Mouse (Mus musculus) B cell, adult 2 months (primary cell): Measurements from ENCODE around the gene Snupn.
A peak's percentile ranks its signal among the peaks of the same experiment; 100 is the strongest.
"Not testable (repeated sequence)": the region's sequence is repeated elsewhere in the genome, so short reads cannot be mapped to it uniquely, and the experiment has no call there.

Experiments
- DNase-seq, 2 experiments: peaks; one replicate each; pipeline ENCODE4 v3.0.0; 2022

The Snupn gene

DNA sequence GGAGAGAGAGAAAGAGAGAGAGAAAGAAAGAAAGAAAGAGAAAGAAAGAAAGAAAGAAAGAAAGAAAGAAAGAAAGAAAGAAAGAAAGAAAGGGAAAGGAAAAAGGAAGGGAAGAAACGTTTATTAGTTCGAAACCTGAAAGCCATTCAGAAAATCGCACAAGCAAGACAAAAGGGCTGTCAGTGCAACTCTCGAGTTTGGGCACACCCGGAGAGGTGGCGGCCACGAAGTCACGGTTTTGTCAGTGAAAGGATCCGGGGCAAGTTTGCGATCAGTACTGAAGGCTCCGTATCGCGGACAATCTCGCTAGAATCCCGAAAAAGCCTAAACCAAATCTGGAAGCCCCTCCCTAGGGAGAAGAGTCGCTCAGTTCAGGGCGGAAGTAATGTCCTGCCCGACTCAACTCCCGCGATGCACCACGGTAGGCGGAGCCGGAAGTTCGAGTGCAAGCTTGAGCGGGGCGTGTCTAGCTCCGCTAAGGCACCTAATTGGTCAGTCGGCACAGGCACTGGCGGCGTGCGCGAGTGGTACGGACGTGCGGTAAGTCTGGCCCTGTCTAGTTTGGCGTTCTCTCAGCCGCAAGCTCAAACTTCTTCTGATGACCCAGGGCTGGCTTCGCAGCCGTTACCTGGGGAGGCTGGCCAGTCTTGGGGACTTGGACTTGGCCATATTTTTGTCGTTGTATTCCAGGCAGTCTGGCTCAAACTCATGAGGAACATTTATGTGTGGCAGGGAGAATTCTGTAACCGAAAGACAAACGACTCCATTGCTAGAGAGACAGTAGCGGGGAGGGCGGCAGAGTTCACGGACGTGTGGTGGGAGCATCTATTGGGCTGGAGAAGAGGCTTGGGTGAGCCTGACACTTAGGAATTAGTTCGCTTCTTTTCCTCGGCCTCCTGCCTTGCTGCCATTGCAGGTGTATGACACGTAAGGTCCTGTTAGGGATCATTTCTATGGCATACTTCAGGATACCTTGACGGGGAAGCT, at the start of gene Snupn:
Gene Snupn, plus strand, starts transcription at position 465 of the 987 bp plus-strand sequence.
- peak; percentile 97 to 98 for DNase-seq

DNA sequence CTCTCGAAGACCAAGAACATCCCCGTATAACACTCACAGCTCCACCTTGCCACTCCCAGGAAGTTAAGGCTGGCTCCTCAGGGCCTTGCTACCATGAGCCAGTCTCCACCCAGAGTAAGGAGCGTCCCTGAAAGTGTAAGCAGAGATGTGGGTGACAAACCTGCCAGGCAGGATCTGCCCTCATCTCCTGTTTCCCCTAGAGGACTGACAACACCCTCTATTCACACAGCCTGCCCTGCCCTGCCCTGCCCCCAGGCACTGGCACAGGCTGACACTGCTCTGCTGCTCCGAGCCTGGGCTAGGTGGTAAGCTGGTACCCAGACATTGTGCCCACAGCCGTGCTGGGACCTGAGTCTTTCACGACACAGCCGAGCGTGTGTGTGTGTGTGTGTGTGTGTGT, 49.5 kb upstream of the Snupn start:
- DNase-seq = peak; percentile 30 to 31

DNA sequence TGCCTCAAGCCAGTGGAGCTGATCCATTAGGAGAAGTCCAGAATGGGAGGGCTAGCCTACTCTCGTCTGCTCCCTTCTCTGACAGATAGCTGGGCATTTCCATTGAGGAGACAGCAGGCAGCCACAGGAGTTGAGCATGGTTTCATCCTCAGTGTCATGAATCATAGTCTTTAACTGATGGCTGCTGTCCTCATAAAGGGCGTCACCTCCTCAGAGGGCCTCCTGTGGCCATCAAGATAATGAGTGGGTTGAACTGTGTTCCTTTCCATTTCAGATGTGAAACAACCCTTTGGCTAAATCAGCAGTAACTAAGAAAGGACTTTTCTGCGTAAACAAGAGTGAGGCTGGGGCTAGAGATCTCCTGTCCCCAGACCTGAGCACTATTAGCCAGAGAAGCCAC, 47.0 kb upstream of the Snupn start:
- DNase-seq = no peak

DNA sequence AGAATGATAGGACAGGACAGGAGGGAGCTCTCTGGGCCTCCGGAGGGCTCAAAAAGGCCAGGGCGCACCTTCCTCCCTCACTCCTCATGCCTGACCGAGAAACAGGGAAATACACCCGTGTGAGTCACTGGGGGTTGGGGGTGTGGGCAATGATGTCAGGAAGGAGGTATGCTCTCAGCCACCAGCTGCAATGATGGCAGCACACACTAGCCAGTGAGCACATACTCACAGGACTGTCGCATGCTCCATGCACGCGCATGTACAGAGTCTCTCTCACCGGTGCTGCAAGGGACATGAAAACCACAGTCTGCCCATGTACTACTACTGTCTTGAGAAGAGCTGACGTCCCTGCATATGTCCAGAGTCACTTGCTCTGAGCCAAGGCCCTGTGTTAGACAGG, 43.1 kb upstream of the Snupn start:
- no peak for DNase-seq

DNA sequence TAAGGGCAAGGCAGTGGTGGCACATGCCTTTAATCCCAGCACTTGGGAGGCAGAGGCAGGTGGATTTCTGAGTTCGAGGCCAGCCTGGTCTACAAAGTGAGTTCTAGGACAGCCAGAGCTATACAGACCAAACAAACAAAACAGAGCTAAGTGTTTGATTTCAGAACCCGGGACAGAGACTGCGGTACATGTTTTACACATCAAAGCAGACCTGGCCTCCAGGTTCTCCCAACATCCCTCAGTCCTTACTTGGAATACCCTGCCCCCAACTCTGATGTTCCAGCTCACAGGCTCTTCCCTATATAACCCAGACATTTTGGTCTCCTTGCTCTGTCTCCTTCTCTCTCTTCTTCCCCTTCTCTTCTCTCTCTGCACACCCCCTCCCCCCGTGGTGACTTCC, 40.7 kb upstream of the Snupn start:
- not testable (repeated sequence) for DNase-seq

DNA sequence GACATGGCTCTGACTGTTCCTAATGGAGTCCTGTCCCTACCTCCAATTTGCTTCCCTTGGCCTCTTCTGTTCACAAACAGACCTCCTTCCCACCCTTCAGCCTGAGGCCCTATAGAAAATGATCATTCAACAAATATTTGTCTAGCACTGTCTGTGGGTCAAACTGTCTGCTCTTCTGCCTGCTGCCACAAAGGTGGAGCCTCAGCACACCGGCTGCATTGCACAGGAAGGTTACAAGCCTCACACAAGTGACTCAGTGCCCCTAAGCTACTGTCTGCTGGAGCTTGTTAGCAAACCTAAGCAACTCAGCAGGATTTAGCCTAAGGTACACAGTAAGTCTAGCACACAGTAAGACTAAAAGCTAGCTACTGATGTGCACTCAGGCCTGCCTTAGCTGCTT, 39.7 kb upstream of the Snupn start:
- no peak for DNase-seq

DNA sequence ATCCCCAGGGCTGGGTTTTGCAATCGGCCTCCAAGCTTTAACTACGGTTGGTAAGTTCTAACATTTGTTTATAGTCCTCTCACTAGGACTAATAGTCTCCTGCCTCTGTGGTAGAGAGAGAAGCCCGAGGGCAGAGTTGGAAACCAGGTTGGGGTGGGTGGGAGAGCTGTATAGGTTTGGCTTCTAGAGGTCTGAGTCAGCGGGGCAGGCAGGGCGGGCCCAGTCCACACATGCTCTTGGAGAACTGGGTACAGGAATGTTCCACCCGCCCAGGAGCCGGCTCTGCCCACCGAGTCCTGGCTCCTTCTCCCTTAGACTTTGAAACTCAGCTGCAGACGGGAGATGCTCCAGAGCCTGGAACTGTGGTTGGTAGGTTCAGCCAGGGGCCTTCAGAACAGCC, 36.7 kb upstream of the Snupn start:
- no peak for DNase-seq

DNA sequence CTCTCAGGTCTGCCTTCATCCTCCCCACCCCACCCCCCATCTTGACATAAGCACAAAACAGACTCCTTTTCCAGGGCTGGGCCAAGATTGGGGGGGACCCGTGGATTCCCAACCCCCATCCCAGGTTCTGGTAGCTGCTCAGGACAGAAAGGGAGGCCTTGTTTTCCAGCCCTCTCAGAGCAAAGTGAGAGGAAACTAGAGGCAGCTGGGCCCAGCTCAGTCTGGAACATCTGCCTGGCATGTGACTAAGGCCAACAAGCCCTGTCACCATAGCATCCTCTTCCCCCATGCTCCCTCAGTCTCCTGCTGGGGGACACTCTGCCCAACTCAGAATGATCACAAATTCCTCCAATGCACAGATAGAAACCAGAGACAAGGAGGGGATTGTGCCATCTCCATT, 35.6 kb upstream of the Snupn start:
- no peak for DNase-seq

DNA sequence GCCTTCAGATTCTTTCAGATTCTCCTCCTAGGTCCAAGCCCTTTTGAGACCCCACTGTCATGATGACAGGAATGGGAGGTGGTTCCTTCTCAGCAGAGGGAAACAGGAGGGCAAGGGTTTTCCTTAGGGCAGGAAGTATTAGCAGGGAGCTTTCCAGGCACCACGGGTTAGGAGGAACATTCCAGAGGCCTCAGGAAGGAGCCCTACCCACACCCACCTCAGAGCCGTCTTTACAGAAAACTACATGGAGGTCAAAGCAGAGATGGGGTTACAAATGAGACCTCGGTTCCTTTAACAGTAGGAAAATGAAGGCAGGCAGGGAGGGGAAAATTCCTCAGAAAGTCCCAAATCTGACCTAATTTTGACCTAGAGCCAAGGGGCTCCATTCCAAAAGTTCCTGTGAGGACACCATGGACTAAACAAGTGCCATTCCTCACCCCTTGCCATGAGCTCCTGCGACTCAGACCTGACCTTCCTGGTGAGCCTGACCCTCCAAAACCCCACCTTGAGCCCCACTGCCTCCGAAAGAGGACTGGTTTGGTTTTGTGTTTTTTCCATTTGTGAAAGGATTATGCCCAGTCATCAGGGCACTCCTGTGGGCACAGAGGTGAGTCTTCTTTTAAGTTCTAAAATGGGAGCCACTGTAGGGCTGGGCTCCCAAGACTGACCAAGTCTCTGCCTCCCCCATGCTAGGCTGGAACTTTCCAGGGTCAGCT, 34.8 kb upstream of the Snupn start:
- no peak for DNase-seq

DNA sequence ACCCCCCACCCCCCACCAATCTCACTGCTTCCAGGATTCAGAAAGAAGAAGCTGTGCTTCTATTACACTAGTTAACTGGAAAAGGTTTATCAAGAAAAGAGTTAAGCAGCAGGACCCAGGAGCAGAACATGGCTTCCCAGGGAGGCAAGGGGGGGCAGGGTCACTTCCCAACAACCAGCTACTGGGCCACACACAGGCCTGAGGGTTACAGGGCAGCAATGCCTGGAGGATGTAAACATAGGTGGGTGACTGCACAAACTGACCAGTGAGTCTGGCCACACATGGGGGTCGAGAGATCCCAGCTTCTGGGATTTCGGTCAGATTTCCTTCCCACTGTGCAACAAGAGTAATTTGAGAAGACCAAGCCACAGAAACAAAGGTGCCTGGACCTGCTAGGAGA, 33.5 kb upstream of the Snupn start:
- no peak for DNase-seq

DNA sequence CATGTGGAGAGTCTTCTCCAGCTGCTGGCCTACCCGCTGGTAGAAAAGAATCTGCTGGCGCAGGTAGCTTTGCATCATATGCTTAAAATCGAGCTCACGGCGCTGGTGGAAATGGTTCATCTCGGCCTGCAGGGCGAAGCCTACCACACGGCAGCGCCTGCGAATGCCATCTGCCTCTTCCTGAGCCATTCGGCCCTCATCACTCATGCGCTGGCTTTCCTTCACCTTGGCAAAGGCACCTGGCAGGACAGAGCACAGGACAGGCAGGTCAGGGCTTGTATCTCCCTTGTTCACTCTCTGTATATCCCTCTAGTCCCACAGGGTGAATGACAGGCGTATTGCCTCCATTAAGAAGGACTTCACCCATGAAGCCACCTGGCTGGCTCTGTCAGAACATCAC, 32.2 kb upstream of the Snupn start:
- no peak for DNase-seq

DNA sequence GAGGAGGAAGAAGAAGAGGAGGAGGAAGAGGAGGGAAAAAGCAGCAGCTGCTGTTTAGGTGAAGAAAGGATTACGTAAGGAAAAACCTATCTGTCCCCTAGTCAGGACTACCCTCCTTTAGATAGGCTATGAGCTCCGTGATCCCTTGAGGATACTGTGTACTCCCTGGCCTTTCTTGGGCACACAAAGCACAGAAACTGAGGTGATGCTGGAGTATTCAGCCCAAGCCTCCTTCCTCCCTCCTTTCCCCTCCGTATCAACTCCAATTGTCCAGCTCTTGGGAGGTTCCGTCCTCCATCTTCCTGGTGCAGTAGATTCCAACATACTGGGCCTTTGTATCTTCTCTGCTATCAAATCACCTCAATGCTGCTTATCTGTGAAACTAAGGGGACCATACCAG, 27.9 kb upstream of the Snupn start:
- no peak for DNase-seq

DNA sequence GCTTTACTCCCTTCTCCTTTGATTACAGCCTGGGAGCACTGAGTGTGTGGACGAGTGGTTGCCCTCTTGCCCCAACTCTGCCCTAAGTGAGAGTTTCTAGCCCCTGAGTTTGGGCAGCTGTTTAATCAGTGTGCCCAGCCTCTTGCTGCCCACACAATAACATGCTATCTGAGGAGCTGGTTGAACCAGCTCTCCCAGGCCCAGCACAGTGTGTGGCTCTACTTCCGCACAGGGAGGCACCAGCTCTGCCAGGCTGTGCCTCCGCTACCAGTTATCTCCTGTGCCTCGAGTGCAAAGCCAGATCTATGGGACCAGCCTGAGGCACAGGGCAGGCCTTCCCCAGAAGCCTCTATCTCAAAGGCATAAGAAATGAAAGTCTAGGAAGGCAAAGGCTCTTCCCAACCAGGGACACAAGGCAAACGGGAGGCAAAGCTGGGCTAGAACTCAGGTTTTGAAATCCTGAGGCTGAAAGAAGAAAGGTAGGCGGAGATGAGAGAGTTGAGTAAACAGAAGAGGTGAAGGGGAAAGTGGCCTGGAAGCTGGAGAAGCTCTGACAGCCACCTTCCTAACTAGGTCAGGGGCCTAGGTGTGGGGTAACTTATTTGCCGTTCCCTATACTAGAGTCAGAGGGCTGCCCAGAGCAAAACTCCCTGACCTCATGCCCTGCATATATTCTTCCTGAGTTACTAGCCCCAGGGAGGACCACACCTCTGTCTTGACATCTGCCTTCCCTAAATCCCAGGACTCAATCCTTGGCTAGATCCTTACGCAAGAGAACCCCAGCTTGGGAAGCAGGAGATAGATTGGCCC, 26.6 kb upstream of the Snupn start:
- no peak for DNase-seq

DNA sequence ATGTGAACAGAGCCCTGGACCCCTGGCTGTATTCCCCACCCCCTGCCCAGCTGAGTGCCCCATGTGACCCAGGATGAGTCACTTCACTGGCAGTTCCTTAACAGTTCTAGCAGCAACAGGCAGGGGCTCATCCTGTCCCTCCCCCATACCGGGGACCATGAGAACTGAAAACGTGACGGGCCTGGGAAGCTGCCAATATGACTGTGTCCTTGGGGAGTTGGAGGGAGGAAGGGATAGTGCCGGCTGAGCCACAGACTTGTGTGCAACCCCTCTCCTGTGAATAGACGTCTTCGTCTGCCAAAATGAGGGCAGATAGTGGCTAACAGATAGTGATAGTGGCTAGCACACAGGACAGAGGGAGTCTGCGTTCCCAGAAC, 26.0 kb upstream of the Snupn start:
- DNase-seq = no peak

DNA sequence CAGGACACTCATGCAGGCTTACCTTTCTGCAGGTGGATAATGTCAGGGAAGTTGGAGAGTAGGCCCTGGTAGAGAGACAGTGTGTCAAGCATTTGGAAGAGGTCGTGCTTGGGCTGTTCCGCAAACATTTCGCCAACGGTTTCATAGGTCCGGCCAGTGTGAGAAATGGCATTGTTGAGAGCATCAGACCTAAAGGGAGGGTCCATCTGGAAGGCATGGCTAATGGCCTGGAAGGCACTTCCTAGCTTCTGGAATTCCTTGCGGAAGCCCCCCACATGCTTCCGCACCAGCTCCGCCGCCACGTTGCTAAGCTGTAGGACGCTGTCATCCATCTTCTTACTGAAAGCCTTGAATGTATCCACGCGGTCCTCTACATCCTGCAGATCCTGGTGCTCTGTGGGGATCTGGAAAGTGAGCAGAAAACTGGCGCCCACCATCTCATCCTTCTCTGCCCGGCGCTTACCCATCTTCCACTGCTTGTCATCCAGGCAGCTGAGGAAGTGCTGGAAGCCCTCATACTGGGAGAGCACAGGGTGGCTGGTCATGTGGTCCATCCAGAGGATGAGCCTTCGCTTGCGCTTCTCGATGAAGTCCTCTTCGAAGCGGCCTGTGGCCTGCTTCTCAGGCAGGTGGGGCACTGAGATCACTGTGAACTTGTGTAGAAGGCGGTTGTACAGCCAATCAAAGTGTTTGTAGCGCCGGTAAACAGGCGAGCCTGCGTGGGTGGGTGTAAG, 25.2 kb upstream of the Snupn start:
- DNase-seq = no peak

DNA sequence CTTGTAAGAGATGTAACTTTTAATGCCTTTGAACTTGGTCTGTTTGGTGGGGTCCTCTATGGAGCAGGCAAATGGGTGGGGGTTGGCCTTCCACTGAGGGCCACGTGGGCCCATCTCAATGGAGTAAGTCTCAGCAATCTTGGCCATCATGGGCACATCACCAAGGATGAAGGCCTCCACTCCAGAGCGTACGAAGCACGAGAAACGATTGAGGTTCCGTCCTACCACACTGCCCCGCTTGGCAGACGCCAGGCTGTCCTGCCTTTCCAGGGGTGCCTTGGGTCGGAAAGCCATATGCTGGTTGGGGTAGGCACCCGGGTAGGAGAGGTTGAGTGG, 24.7 kb upstream of the Snupn start:
- no peak for DNase-seq

DNA sequence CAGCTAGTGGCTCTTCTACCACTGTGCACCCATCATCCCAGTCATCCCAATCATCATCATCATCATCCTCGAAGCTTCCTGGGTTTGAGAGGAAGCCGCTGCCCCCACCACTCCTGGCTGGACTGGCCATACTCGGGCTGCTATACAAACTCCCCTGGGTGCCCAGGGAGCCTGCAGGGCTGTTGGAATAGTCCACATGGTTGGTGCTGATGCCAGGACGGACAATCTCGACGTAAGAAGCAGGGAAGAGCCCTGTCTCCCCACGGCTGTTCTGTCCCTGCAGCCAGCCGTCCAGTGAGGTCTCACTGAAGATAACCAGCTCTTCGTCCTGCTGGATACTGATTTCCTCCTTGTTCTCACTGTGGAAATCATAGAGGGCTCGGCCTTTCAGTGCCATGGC, 24.3 kb upstream of the Snupn start:
- no peak for DNase-seq

DNA sequence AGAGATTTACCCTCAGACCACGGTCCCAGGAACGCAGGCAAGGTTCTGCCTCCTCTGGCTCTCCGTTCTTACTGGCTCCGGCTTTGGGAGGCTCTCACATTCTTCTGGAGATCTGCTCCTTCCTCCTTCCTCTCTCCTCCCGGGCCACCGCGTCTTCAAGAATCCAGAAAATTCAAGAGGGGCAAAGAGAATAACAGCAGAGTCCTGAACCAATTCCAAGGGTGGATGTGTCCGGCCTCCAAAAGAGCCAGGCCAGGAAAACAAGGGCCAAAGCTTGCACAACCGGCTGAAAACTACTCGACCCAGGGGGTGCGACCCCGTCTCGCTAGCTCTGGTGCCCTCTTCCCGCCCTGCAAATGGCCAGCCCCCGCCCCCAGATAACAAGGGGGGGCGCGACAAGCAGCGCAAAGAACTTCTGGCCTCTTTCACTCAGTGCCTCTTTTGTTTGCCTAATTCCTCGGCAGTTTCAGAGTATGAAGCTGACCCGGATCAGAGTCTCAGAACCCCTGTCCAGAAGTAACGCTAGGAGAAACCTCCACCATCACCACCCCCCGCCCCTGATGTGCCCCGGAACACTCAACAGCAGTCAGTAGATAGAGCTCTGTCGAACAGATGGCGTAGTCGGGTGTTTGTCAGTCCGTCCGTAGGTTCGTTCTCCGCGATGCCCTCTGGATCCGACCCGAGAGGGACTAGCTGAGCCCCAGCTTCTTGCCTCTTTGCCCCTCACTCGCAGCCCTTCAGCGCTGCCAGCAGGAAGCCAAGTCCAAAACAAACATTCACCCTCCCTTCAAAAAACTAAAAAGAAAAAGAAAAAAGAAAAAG, 23.3 kb upstream of the Snupn start:
- peak; percentile 23 to 28 for DNase-seq

DNA sequence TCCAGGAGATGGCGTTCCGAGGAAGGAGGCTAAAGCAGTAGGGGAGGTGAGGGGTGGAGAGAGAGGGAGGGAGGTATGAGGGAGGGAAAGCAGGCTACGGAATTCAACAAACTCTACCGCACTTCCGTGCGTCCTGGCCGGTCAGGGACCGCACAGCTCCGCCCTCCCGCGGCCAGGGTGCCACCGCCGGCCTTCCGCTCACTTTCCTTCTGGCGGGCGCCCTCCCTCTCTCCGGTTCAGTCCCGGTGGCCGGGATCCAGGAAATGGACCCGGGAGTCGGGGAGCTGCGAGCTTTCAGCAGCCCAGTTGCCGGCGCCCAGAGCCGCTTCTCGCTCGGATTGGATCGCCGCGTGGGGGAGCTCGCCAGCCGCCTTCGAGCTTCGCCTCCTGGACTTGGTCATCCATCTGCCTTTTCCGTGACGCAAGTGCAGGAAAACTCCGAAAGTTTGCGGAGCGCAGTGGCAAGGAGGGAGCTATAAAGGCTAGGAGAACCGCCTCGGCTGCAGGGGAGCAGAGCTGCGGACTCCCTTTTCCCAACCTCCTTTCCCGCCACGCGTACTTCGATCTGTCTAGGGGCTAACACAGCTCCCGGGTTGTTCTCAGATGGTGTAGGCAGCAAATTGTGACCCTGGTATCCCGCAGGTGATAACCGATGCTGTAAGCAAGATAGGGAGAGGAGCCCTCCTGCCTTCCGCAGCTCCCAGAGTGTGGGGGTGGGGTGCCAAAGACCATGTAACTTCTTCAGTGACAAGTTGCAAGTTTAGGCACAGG, 22.5 kb upstream of the Snupn start, which contains the start of gene Snx33:
Gene Snx33, minus strand, starts transcription at position 331 of the 771 bp plus-strand sequence.
- DNase-seq = peak; percentile 79

DNA sequence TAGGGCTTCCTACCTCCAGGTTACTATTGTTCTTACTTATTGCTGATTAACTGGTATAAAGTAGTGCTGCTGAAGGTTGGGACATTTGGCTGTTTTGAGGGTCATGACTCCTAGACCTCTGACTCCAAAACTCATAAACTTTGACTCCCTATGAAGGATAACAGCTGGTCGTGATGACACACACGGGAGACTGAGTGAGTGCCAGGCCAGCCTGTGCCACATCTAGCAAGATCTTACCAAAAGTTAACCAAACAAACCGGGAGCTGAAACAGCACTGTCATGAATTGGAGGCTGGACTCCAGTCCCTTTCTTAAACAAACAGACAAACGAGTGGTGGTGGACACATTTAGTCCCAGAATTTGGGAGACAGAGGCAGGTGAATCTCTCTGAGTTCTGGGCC, 21.2 kb upstream of the Snupn start:
- no peak for DNase-seq

DNA sequence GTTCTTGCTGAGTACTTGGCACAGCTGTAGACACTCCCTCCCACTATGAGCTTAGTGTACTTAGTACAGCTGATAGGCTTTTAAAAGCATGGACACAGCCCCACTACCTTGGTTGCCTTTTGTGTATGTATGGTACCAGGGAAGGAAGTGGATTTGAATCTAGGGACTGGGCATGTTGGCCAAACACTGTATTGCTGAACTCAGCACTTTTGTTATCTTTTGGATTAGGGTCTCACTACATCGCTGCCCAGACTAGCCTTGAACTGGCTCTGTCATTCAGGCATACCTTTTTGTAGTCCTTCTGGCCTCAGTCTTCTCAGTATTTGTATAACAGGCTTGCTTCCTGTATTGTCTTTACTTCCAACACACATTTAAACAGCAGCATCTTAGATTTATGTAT, 20.1 kb upstream of the Snupn start:
- DNase-seq = no peak
